Mouse (Mus musculus): ENCODE measurements around the gene Ace. TPM values are rescaled to one million over a fixed set of nuclear protein-coding genes. Genes with fewer than 3 reads are reported as not detected.

Ace gene
- polyA plus RNA-seq, 2 experiments from 2014 or later, result 0.11 TPM; not detected in 1

DNA sequence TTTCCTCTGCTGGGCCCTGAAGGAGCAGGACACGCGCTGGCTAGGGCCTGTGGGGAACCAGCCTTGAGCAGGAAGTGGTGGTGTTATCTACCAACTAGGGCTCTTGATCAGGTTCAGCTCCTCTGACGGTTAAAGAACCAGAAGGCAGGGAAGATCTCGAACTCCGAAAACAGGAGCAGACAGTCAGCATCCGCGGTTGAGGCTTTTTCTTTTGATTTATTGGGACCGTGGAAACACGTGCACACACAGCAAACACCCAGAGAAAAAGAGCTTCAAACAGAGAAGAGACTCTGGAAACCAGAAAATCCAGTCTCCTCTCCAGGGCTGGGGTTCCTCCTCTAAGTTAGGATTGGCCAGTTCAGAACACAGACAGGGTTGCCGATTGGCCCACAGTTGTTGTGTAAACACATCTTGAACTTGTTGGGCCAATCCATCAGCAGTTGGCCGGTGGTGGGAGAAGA lies 21.0 kb upstream of the Ace start:
- peak; percentile 57 for ATAC-seq

GRCm38 (mm10) chr11:105948255-105948654 lies 19.5 kb upstream of the Ace start:
- no peak for ATAC-seq

- no peak for ATAC-seq
These were observed 17.2 kb upstream of the Ace start for GRCm38 (mm10) chr11:105950519-105950918.

DNA sequence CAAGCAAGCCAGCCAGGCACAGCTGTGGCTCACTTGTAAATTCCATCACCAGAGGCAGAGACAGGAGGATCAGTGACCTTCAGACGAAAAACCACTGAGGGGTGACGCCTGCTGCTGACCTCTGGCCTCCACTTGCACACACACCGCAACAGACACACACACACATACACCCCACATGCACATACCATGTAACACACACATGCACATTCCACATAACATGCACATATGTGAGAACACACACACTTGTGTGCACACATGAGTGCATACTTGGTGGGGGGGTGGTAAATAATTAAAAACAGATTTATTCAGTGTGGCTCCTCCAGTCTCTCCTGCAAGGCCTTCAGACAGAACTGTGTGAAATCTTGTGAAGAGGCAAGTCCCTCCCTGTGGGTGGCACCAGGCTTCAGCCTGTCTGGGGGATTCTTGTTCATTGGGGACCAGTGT lies 16.1 kb upstream of the Ace start:
- no peak for ATAC-seq

DNA sequence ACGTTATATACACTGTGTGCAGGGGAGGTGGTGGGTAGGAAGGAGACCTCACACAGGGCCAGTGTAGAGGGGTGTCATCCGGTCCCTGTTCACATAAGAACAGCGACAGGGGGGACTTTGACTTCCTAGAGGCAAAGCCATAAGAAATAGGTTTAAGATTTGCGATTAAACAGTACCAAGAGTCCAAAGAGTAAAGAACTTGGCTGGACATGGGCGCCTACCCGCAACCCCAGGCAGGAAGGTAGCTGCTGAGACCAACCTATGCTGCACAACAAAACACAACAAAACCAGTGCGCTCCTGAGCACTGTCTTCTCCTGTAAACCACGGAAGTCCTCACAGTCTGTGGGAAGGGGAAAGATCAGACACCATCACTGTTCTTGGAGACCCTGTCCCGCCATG lies 15.6 kb upstream of the Ace start:
- ATAC-seq, result no peak

DNA sequence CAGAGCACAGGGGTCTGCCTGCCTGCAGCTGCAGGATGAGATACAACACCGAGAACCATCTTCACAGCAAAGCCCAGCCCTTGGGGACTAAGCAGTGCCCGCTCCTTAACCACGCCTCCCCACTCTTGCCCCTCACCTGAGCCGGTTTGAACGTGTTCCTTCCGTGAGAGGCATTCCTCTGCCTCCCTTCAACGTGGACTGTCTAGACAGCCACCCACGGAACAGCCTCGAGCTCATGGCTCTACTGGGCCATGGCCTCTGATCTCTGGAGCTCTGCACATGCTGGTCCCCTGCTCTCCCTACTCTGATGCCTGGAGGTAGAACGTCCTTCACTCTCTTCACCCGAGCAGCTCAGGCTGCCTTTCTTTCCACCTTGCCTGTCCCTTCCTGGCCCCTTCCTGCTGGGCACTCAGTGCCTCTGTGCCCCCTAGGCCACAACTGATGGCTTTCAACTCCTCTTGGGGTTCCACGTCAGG lies 14.8 kb upstream of the Ace start, which contains the start of gene Cyb561:
Gene Cyb561, minus strand, starts transcription at position 426 of the 476 bp plus-strand sequence.
- ATAC-seq, result no peak

- no peak for ATAC-seq
These were observed 14.3 kb upstream of the Ace start for GRCm38 (mm10) chr11:105953402-105953801.

DNA sequence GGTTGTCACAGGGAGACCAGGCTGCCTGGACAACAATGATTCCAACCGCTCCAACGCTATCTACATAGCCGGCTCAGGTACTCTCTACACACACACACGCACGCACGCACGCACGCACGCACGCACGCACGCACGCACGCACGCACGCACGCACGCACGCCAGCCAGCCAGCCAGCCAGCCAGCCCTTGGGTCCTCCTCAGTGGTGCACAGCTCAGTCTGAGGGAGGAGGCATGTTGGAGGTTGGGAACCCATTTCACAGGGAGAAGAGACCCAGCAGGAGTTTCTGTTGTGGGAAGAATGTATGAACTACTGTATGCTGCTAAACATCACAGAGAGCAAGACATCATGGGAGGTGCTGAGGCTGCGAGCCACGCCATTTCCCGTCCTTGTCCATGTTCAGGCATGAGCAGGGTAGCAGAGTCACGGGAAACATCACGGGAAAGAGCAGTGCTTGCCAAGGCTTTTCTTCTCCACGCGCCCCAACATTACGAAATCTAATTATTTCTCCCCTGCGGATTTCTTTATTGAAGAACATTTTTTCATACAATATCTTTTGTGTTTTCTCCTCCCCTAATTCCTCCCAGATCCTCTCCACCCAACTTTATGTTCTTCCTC lies 11.8 kb upstream of the Ace start:
- no peak for ATAC-seq

DNA sequence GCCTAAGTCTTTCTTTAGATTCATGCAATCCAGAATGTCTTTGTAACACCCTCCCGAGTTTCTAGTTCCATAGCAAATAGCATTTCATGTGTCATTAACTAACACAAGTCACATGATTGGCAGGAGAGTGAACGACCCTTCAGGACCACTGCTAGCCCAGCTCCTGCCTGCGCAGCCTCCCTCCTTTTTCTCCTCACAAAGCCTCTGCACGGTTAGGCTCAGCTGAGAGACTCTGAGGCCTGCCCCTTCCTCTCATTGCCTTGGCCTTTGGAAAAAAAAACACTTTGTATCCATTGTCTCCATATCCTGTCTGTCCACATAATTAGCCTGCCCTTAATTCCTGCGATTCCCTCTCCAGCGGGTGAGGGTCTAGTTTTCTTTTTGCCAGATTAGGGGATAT lies 10.2 kb upstream of the Ace start:
- ATAC-seq, result no peak

DNA sequence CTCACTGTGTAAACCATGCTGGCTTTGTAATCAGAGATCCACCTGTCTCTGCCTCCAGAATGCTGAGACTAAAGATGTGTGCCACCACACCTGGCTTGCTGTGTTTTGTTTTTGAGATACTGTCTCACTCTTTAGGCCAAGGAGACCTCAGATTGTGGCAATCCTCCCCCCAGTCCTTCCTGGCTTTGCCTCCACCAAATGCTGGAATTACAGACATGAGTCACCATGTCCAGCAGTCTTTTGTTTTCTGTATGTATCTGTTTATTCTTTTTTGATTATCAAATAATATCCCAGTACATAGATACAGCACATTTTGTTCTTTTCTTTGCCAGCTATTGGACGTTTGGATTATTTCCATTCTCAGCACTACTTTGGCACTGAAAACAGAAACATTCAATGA lies 9.2 kb upstream of the Ace start:
- no peak for ATAC-seq

- no peak for ATAC-seq
These were observed 8.4 kb upstream of the Ace start for GRCm38 (mm10) chr11:105959355-105959754.

DNA sequence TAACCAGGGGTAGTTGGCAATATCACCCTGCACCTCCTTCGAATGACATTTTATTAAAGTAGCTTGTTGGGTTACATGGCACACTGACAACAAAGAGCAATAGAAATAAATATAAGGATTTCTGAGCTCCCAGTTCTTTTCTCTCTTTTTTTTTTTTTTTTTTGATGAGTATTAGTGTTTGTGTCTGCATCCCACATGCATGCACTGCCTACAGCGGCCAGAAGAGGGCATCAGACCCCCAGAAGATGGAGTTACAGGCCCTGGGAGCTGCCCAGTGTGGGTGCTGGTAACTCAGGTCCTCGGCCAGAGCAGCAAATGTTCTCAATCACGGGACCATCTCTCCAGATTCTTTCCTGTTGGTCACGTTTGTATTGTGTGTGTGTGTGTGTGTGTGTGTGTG lies 3.1 kb upstream of the Ace start:
- ATAC-seq, result no peak

DNA sequence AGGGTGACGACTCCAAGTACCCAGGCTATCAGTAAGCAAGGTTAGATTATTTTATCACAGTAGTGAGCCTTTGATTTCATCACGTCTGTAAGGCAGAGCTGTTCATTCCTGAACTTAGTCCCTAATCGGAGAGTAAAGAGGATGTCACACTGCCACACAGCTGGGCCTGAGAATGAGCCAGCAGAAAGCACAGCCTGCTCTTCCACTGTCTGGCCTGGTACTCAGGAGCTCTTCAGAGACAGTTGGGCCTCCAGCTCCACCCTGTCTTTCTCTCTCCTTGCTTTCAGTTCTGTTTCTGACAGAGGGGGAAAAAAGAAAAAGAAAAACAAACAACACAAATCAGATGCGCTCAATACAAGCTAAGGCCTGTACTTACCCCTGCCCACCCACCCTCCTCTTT lies 1.5 kb upstream of the Ace start:
- ATAC-seq, result no peak

- ATAC-seq, result no peak
These were observed 1.2 kb downstream of the Ace start for GRCm38 (mm10) chr11:105968948-105969347.

DNA sequence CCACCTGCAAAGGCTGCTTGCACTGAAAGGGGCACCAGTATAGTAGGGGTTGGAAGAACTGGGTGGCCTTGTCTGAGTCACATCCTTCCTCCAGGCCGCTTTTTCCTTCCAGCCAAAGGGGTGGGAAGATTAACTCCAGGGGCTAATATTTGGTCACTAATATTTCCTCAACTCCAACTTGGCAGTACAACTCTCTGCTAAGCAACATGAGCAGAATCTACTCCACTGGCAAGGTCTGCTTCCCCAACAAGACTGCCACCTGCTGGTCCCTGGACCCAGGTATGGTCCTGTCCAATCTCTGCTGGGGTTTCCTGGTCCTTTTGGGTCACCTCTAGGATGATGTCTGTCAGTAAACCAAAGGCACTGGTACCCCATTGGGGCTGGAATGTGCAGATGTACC lies 1.8 kb downstream of the Ace start:
- no peak for ATAC-seq

DNA sequence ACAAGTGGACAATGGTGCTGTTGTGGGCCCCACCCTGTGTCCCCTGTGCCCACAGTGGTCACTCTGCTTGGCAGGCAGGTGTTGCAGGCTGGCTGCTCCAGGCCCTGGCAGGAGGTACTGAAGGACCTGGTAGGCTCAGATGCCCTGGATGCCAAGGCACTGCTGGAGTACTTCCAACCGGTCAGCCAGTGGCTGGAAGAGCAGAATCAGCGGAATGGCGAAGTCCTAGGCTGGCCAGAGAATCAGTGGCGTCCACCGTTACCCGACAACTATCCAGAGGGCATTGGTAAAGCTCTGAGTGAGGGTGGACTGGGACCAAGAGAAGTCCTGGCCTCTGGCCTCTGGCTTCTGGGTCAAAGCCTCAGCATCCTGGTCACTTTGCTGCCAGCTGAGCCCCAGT lies 6.8 kb downstream of the Ace start:
- ATAC-seq, result no peak

- no peak for ATAC-seq
These were observed 7.3 kb downstream of the Ace start for GRCm38 (mm10) chr11:105975050-105975449.

DNA sequence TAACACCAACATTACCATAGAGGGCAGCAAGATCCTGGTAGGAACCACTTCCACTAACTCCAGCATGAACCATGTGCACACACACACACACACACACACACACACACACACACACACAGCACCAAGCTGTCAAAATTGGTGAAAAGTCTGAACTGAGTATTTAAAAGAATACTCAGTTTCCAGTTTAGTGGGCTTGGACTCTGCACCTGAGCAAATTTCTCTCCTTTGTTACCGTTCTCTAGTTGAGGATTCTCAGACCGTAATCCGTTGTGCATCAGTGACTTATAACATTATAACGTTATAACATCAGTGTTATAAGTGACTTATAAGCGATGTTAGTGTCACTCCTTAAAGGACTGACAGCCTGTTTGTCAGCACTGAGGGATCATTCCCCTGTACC lies 7.9 kb downstream of the Ace start:
- ATAC-seq, result no peak

DNA sequence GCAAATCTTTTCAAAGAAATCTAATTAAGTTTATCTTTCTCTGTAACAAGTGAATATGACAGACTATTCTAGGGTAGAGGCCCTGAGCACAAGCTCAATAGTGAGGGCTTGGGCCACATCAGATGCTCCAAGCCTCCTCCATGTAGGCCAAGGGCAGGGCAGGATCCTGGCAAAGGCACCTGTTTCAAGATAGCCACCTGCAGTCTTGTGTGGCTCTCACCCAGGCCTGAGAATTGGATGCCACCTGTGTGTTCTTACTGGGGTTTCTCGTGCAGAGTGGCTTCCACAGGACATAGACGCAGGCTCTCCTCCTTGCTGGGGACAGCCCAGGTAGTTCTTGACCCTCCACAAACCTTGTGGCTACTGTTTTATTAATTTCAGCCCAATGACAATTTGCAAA lies 10.5 kb downstream of the Ace start:
- no peak for ATAC-seq

DNA sequence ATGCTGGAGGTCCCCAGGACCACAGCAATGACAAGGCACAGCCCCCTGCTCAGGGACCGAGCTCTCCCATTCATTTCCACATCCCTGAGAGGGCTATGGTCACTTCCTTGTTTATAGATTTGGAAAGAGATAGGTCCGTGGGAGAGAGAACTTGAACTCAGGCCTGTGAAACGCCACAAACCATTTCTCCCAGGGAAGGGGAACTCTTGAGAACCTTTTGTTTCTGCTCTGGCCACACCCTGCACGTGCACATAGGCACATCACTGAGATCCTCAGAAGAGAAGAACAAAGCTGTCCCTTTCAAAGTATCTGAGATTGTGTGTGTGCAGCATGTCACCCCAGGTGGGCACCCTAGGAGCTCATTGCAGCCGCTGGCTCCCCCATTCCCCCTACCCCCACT lies 10.9 kb downstream of the Ace start:
- no peak for ATAC-seq

GRCm38 (mm10) chr11:105984452-105984851 lies 16.7 kb downstream of the Ace start:
- no peak for ATAC-seq

- ATAC-seq, result no peak
These were observed 19.7 kb downstream of the Ace start for GRCm38 (mm10) chr11:105987446-105987845.

DNA sequence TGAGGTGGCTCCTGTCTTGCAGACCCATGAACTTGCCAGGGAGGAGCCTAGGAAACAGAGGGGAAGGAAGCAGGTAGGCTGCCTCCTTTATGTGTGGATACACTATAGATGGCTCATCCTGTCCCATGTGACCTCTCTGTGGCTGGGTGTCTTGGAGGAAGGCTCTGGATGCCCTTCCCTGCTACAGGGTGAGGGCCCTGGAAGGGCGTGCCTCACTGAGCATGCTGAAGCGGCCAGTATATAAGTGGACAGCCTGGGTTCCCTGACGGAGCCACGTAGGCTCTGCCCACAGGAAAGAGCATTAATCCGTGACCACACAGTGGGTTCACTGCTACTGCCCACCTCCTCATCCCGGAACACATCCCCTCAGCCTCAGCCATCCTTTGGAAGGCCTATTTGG lies 21.7 kb downstream of the Ace start:
- ATAC-seq, result no peak

- no peak for ATAC-seq
These were observed 22.5 kb downstream of the Ace start for GRCm38 (mm10) chr11:105990231-105990630.

GRCm38 (mm10) chr11:105994375-105994774 lies 26.6 kb downstream of the Ace start, which contains the start of gene Ace3:
TSS of gene Ace3 (plus strand) at chr11:105994675.
- ATAC-seq, result no peak

Data from activated CD4-positive, CD25-positive, alpha-beta regulatory T cell, adult 4 months (primary cell).